ENCODE assay signal across 9 mouse cellular contexts in genomic region chr12:100958621-100959592, GRCm38 (mm10). TPM values are rescaled to one million over a fixed set of nuclear protein-coding genes. Genes with fewer than 3 reads are reported as not detected.
DNase-seq lines count a peak whose midpoint lies in the region; ATAC-seq lines count a peak whose summit lies in the region.
"Had no signal": no experiment of that assay in that cellular context is flagged by ENCODE, and none has a peak within 500 bp of the region (broad histone marks: within the 10 kb centered on the region; RNA-seq: fewer than 3 reads in every experiment).

No protein-coding gene starts in this region.

- peak overlapping the region; percentile 71; the same call in 1 of the 2 replicates for H3K27ac ChIP-seq in midbrain, embryonic 10.5 days (replicated peaks)
- no peak overlapping the region for H3K27ac ChIP-seq in midbrain, embryonic 14.5 days (replicated peaks; ENCODE audit: low read depth, low read length)
- H3K27ac ChIP-seq in heart, embryonic 15.5 days: no peak overlapping the region
- H3K27ac ChIP-seq in neural tube, embryonic 15.5 days (replicated peaks): 0 out of 2 replicates have a peak overlapping the region, but pooled peaks have one; percentile 56

- no peak for DNase-seq in midbrain, embryonic 10.5 days (ENCODE audit: low spot score)
- DNase-seq in midbrain, embryonic 14.5 days: no peak
- peak; percentile 41 to 66 for DNase-seq in kidney, postnatal 25 days
- DNase-seq in right cerebral cortex, postnatal 36 days (ENCODE audit: low spot score in 2 of 2): no peak
- no peak for DNase-seq in thymus, postnatal 4 days

- no peak overlapping the region for H3K4me2 ChIP-seq in midbrain, embryonic 14.5 days (ENCODE audit: low read length)
- no peak overlapping the region; the same call in 1 of the 2 replicates for H3K4me2 ChIP-seq in heart, embryonic 15.5 days
- H3K4me2 ChIP-seq in neural tube, embryonic 15.5 days: no peak overlapping the region

- ATAC-seq in midbrain, embryonic 14.5 days (ENCODE audit: low FRiP score, low TSS enrichment): no peak
- peak; percentile 53 for ATAC-seq in common myeloid progenitor, adult 5-6 weeks (replicated peaks; ENCODE audit: low read depth, poor library complexity, severe bottlenecking)
- peak; percentile 73 for ATAC-seq in heart, embryonic 15.5 days (replicated peaks; ENCODE audit: insufficient number of reproducible peaks, insufficient read depth, low FRiP score, low read depth)
- peak; percentile 19; the same call in 1 of the 2 replicates for ATAC-seq in neural tube, embryonic 15.5 days (ENCODE audit: low FRiP score)

- H3K36me3 ChIP-seq in midbrain, embryonic 10.5 days: peaks cover 63% of the 10 kb centered on the region
- H3K36me3 ChIP-seq in midbrain, embryonic 14.5 days (ENCODE audit: control insufficient read depth, insufficient read depth, low read length): peaks cover 7% of the 10 kb centered on the region; the same call in 1 of the 2 replicates
- no peaks in the 10 kb centered on the region for H3K36me3 ChIP-seq in heart, embryonic 15.5 days
- no peaks in the 10 kb centered on the region; the same call in 1 of the 2 replicates for H3K36me3 ChIP-seq in neural tube, embryonic 15.5 days

- H3K9ac ChIP-seq in midbrain, embryonic 14.5 days (replicated peaks; ENCODE audit: low read length): no peak overlapping the region
- H3K9ac ChIP-seq in heart, embryonic 15.5 days: no peak overlapping the region
- no peak overlapping the region for H3K9ac ChIP-seq in neural tube, embryonic 15.5 days (replicated peaks)

- H3K4me1 ChIP-seq in midbrain, embryonic 10.5 days: peaks cover 34% of the 10 kb centered on the region
- H3K4me1 ChIP-seq in midbrain, embryonic 14.5 days (ENCODE audit: control insufficient read depth, insufficient read depth, low read length): peaks cover 11% of the 10 kb centered on the region; the same call in 1 of the 2 replicates
- H3K4me1 ChIP-seq in heart, embryonic 15.5 days (replicated peaks): peaks cover 25% of the 10 kb centered on the region
- peaks cover 31% of the 10 kb centered on the region for H3K4me1 ChIP-seq in neural tube, embryonic 15.5 days

- peaks cover 12% of the 10 kb centered on the region; the same call in 1 of the 2 replicates for H3K27me3 ChIP-seq in midbrain, embryonic 10.5 days (ENCODE audit: low read depth, poor library complexity, severe bottlenecking)
- H3K27me3 ChIP-seq in midbrain, embryonic 14.5 days (ENCODE audit: control insufficient read depth, insufficient read depth, low read length): no peaks in the 10 kb centered on the region
- H3K27me3 ChIP-seq in heart, embryonic 15.5 days: peaks cover 53% of the 10 kb centered on the region
- H3K27me3 ChIP-seq in neural tube, embryonic 15.5 days (replicated peaks): peaks cover 7% of the 10 kb centered on the region; the same call in 1 of the 2 replicates

- WGBS in midbrain, embryonic 10.5 days: 69% methylated on average over 15 of the region's 15 CpGs
- WGBS in midbrain, embryonic 14.5 days: 62% methylated on average over 15 of the region's 15 CpGs
- WGBS in heart, embryonic 15.5 days: 40% methylated on average over 15 of the region's 15 CpGs
- 61% methylated on average over 15 of the region's 15 CpGs for WGBS in neural tube, embryonic 15.5 days

- no peak overlapping the region for H3K4me3 ChIP-seq in midbrain, embryonic 10.5 days
- H3K4me3 ChIP-seq in midbrain, embryonic 14.5 days (replicated peaks; ENCODE audit: low read depth, low read length): no peak overlapping the region
- no peak overlapping the region for H3K4me3 ChIP-seq in heart, embryonic 15.5 days
- no peak overlapping the region for H3K4me3 ChIP-seq in neural tube, embryonic 15.5 days (replicated peaks)
- H3K4me3 ChIP-seq: myocyte had no signal

- no peaks in the 10 kb centered on the region for H3K9me3 ChIP-seq in midbrain, embryonic 10.5 days (replicated peaks)
- H3K9me3 ChIP-seq in midbrain, embryonic 14.5 days (ENCODE audit: control insufficient read depth, low read length): no peaks in the 10 kb centered on the region
- H3K9me3 ChIP-seq in heart, embryonic 15.5 days (replicated peaks): no peaks in the 10 kb centered on the region
- no peaks in the 10 kb centered on the region for H3K9me3 ChIP-seq in neural tube, embryonic 15.5 days (replicated peaks)

RNA-seq across cellular contexts. Expression of gene Gpr68, which starts 50.9 kb away (rescaled TPM):
- polyA plus RNA-seq in midbrain, embryonic 10.5 days (2016; fragmentation: Nextera tagmentation; extraction: Ambion mirVana): 0.29 and 1.1 TPM in 2 replicates
- 2.1 and 2.8 TPM in 2 replicates for polyA plus RNA-seq in midbrain, embryonic 14.5 days (2014; fragmentation: Nextera tagmentation; extraction: Ambion mirVana)
- total RNA-seq in common myeloid progenitor, adult 5-6 weeks (2017): not detected in 2 replicates
- 6.0 and 7.1 TPM in 2 replicates for polyA plus RNA-seq in heart, embryonic 15.5 days (2015; fragmentation: Nextera tagmentation; extraction: Ambion mirVana)
- 7.7 and 10.8 TPM in 2 replicates for polyA plus RNA-seq in neural tube, embryonic 15.5 days (2015; fragmentation: Nextera tagmentation; extraction: Ambion mirVana)

Comparison
In these comparisons a context has a peak if more than half of its experiments do, and no peak if none do; other contexts are left out.
1. H3K27ac ChIP-seq: peak in midbrain, embryonic 10.5 days (single experiment) and neural tube, embryonic 15.5 days (single experiment); none in midbrain, embryonic 14.5 days (single experiment) and heart, embryonic 15.5 days (single experiment).
2. DNase-seq: peak in kidney, postnatal 25 days (2 of 2); none in midbrain, embryonic 10.5 days (single experiment), midbrain, embryonic 14.5 days (single experiment), right cerebral cortex, postnatal 36 days (0 of 2) and thymus, postnatal 4 days (single experiment).